Mouse (Mus musculus) heart, postnatal 10 days (tissue): Measurements from ENCODE around the gene Gstcd. TPM values are rescaled to one million over a fixed set of nuclear protein-coding genes. Genes with fewer than 3 reads are reported as not detected.

Experiments used
- DNase-seq, 2 experiments: peaks; one replicate each; pipeline ENCODE4 v3.0.0; 2021
- intact Hi-C: fragments of 180-260 bp; cut with DNase I; formaldehyde crosslinking; loops from one replicate; pipeline ENCODE4 v1.15.1; 2025
- total RNA-seq, 2 experiments: library from RNA; stranded (reverse); gene quantifications; 2 replicates each; pipeline ENCODE4 v1.2.3; 2021

The Gstcd gene
- total RNA-seq = 1 to 10 TPM; 5.6 to 6.2 TPM

GRCm38 (mm10) chr3:133091664-133092273 lies at the start of gene Gstcd, which contains the start of gene Ints12:
Gene Gstcd, minus strand, starts transcription at chr3:133092033.
Gene Ints12, plus strand, starts transcription at chr3:133091840.
- intact Hi-C loops = loop anchor here (2.0 to 5.0 kb wide), 2 partner anchors 345 to 1146 kb away; partner anchors contain the start of gene Cxxc4
- DNase-seq = peak; percentile 94 to 97

GRCm38 (mm10) chr3:133132611-133133010 lies 40.8 kb upstream of the Gstcd start:
- intact Hi-C loops = no loop called here
- DNase-seq = no peak

- DNase-seq = no peak
- intact Hi-C loops = no loop called here
These were observed 39.5 kb upstream of the Gstcd start for GRCm38 (mm10) chr3:133131372-133131771.

GRCm38 (mm10) chr3:133113281-133113680 lies 21.4 kb upstream of the Gstcd start:
- intact Hi-C loops = loop anchor here (10.0 kb wide), 2 partner anchors 162 to 1512 kb away; no protein-coding TSS in a partner anchor
- no peak for DNase-seq

- intact Hi-C loops = loop anchor here (10.0 kb wide), 2 partner anchors 163 to 1513 kb away; no protein-coding TSS in a partner anchor
- DNase-seq = peak; percentile 25 to 44
These were observed 19.9 kb upstream of the Gstcd start for GRCm38 (mm10) chr3:133111741-133112140.

- DNase-seq = no peak
- intact Hi-C loops = loop anchor here (10.0 kb wide), 2 partner anchors 165 to 1515 kb away; no protein-coding TSS in a partner anchor
These were observed 18.0 kb upstream of the Gstcd start for GRCm38 (mm10) chr3:133109844-133110243.

- DNase-seq = no peak
- intact Hi-C loops = no loop called here
These were observed 16.9 kb upstream of the Gstcd start for GRCm38 (mm10) chr3:133108731-133109130.

- DNase-seq = no peak
- intact Hi-C loops = no loop called here
These were observed 12.6 kb upstream of the Gstcd start for GRCm38 (mm10) chr3:133104436-133104835.

GRCm38 (mm10) chr3:133103768-133104167 lies 11.9 kb upstream of the Gstcd start:
- intact Hi-C loops = no loop called here
- no peak for DNase-seq

- DNase-seq = no peak
- intact Hi-C loops = no loop called here
These were observed 7.1 kb upstream of the Gstcd start for GRCm38 (mm10) chr3:133098909-133099308.

- intact Hi-C loops = no loop called here
- DNase-seq = no peak
These were observed 6.5 kb upstream of the Gstcd start for GRCm38 (mm10) chr3:133098336-133098735.

GRCm38 (mm10) chr3:133097936-133098335 lies 6.1 kb upstream of the Gstcd start:
- intact Hi-C loops = no loop called here
- no peak for DNase-seq

GRCm38 (mm10) chr3:133094305-133094704 lies 2.5 kb upstream of the Gstcd start:
- DNase-seq = no peak
- intact Hi-C loops = loop anchor here (5.0 kb wide), 1 partner anchor 1143 kb away; the partner anchor contains the start of gene Cxxc4

GRCm38 (mm10) chr3:133092936-133093335 lies 1.1 kb upstream of the Gstcd start:
- DNase-seq = no peak
- intact Hi-C loops = loop anchor here (5.0 kb wide), 1 partner anchor 1144 kb away; the partner anchor contains the start of gene Cxxc4

- intact Hi-C loops = loop anchor here (5.0 kb wide), 1 partner anchor 1145 kb away; the partner anchor contains the start of gene Cxxc4
- no peak for DNase-seq
These were observed 531 bp upstream of the Gstcd start for GRCm38 (mm10) chr3:133092274-133092853.

GRCm38 (mm10) chr3:133091121-133091663 lies 641 bp downstream of the Gstcd start:
- intact Hi-C loops = loop anchor here (2.0 to 5.0 kb wide), 2 partner anchors 344 to 1146 kb away; partner anchors contain the start of gene Cxxc4
- DNase-seq = no peak

- no peak for DNase-seq
These were observed 1.3 kb downstream of the Gstcd start for GRCm38 (mm10) chr3:133090247-133091120.

GRCm38 (mm10) chr3:133085858-133086257 lies 6.0 kb downstream of the Gstcd start:
- DNase-seq = peak in 1 of 2 experiments; percentile 12
- intact Hi-C loops = loop anchor here (10.0 kb wide), 1 partner anchor 1549 kb away; no protein-coding TSS in a partner anchor

More at GRCm38 (mm10) chr3:133090247-133091120, 1.3 kb downstream of the Gstcd start:
- intact Hi-C loops = loop anchor here (2.0 to 5.0 kb wide), 2 partner anchors 344 to 1147 kb away; partner anchors contain the start of gene Cxxc4

GRCm38 (mm10) chr3:133082736-133083135 lies 9.1 kb downstream of the Gstcd start:
- no peak for DNase-seq
- intact Hi-C loops = loop anchor here (10.0 kb wide), 1 partner anchor 1552 kb away; no protein-coding TSS in a partner anchor

- intact Hi-C loops = no loop called here
- no peak for DNase-seq
These were observed 16.3 kb downstream of the Gstcd start for GRCm38 (mm10) chr3:133075560-133075959.
